Mouse (Mus musculus) gastrocnemius, postnatal 14 days (tissue): ENCODE results near the gene Epor. TPM values are rescaled to one million over a fixed set of nuclear protein-coding genes. Genes with fewer than 3 reads are reported as not detected.

Source experiments
- DNase-seq: peaks from one replicate; pipeline ENCODE4 v3.0.0; 2021; ENCODE audit warnings: mixed read lengths
- intact Hi-C: fragments of 180-260 bp; cut with DNase I; formaldehyde crosslinking; loops from one replicate; pipeline ENCODE4 v1.15.1; 2025; ENCODE audit warnings: low total_unique reads
- total RNA-seq, 2 experiments: library from RNA; stranded (reverse); gene quantifications; 2 replicates each; pipeline ENCODE4 v1.2.3; 2021

The Epor gene
- total RNA-seq, 2 experiments from 2014 or later: 1.3 to 2.2 TPM

DNA sequence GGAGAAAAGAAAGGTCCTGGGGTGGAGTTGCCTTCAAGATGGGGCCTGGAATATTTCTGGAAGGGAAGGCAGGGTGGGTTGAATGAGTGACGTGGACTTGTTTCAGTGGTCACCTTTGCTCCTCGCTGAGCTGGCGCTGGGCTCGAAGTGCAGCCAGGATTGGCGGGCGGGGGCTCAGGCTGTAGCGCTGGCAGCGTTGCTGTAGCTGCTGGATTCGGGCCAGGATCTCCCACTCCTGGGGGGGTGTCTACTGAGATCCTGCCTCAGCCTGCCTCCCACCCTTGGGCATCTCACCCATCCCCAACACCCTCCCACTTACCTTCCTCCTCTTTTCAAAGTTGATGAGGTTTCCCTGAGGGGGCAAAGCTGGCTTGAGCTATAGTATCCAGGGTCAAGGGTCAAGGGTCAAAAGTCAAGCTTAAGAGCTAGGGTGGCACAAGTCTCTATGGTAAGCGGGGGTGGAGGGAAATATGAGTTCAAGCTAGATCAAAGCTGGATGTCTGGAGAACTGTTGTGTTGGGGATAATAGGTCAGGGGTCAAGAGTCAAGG is 13.4 kb upstream of the Epor start:
- intact Hi-C loops: loop anchor here (10.0 kb wide), 1 partner anchor 168 kb away; no protein-coding TSS in a partner anchor
- DNase-seq: no peak

DNA sequence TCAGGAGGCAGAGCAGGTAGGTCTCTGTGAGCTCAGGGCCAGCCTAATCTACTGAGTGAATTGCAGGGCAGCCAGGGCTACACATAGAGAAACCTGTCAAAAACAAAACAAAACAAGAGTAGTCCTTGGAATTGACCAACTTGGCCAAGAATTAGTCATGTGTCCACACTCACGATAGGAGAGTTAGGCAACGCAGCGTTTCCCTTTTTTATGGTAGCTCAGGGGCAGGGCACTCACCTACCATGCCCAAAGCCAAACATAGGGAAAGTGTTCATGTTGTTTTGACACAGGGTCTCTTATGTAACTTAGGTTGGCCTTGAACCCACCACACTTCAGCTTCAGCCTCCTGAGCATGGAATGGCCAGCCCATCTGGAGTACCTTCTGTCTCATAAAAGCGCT is 6.0 kb upstream of the Epor start:
- no peak for DNase-seq
- intact Hi-C loops: no loop called here

DNA sequence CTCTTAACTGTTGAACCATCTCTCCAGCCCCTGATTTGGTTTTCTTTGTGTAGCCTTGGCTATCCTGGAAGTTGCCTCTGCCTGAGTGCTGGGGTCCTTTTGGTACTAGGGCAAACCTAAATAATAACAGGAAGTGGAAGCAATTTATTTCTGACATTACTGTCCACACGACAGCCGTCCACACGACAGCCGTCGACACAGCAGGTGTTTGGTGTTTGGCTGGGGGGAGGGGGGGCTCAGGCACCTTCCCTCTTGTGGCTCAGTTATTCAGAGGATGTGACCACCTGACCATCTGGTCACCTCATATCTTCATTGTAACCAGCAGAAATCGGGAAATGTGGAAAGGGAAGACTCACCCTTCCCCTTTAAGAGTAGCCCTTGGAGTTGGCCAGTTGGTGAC is 5.6 kb upstream of the Epor start:
- intact Hi-C loops: no loop called here

DNA sequence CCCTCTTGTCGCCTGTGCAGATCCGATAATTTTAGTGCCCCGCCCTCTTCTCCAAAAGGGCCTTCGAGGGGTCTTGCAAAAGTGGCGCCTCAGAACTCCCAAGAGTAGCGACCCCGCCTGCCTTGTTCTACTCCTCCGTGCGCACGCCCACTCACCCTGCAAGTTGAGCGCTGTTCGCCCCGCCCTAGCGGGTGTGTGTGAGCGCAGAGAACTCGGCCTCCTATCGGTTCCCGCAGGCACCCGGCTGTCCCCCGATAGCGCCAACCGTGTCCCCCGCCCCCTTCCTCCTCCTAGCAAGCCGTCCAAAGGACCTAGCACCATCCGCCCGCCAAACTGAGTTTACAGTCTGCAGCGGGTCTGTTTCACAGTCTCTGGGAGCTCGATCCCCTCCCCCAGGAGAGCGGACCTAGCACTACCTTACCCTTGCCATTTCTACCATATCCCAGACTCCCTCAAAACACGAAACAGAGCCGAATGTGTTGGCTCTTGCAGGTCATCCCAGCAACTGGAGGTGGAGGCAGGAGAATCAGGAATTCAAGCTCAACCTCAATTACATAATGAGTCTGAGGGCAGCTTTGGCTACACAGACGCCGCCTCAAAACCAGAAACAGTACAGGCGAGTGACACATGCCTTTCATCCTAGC is 768 bp downstream of the Epor start:
- intact Hi-C loops: no loop called here
- DNase-seq: peak; percentile 68

More for the DNA sequence above, 5.6 kb upstream of the Epor start:
- no peak for DNase-seq

DNA sequence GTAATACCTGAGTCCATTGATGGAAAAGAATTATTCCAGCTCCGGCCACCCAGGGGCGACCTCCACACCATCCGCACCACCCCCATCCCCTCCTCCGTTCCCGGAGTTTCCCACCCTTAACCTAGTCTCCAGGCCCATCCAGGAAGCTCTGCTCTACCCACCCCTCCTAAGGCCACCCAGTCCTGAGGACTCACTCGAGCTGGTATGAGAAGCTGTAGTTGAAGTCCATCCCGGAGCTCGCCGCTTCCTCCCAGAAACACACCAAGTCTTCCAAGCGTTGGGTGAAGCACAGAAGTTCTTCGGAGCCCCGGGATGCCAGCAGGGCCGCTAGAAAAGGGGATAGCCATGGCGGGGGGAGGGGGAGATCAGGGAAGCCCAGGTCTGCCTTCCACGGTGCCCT is 1.3 kb downstream of the Epor start:
- intact Hi-C loops: no loop called here
- DNase-seq: no peak

DNA sequence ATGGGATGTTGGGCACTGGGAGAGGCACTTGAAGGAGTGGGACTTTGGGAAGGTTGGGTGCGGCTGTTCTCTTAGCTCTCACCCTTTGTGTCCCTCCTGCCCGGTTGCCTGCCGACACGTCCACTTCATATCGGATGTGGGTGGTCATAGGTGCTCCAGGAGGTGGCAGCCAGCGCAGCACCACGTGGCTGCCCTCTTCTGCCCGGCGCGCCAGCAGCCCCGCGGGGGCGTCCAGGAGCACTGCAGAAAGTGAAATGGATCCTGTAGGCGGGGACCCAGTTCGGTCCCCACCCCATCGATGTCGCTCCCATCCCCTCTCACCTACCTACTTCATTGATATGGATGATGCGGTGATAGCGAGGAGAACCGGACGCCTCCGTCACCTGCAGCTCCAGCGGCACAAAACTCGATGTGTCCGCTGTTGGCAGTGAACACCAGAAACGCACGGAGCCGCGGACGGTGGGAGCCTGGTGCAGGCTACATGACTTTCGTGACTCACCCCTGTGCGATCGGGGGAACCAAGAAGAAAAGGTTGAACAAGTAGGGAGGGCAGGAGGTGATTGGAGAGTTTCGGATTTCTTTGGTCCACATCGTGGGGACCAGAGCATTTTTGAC is 1.8 kb downstream of the Epor start:
- no peak for DNase-seq
- intact Hi-C loops: no loop called here

DNA sequence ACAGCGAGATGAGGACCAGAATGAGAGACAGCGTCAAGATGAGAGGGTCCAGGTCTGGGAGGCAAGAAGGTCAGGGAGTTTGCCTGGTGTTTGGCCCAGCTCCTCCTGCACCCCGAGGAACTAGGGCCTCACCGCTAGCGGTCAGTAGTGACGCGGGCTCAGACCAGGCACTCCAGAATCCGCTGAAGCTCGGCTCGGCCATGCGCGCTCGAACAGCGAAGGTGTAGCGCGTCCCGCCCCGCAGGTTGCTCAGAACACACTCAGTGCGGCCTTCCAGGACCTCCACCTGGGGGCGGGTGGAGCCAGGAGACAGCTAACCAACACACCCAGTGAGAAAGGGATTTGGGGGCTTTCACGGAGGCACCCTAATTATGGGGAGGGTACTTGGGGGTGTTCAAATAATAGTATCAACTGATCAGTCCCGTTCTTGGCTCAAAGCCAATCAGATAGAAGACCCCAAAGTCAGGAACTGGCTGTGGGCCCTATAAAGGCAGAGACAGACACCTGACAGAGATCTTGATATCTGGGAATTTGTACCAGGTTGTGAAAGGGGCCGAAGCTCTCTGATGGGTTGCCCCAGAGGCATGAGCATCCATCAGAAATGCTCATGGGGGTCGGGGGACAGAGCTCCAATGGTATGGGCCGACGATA is 2.6 kb downstream of the Epor start:
- no peak for DNase-seq
- intact Hi-C loops: no loop called here

DNA sequence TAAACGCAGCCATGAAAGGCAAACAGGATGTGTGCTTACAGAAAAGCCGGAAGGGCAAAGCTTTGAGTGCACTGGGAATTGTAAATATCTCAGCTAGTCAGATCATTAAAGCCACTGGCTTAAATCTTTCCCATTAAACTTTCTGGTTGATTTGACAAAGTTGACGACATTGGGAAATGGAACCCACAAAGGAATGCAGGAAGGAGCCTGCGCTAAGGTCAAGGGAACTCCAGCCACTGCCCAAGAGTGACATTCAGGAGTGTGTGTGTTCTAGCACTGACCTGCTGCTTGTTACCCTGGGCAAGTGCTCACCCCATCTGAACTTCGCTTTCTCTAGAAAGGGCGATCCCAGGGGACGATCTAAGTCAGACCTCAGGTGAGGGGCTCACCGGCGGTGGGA is 3.2 kb downstream of the Epor start:
- intact Hi-C loops: no loop called here
- DNase-seq: no peak

DNA sequence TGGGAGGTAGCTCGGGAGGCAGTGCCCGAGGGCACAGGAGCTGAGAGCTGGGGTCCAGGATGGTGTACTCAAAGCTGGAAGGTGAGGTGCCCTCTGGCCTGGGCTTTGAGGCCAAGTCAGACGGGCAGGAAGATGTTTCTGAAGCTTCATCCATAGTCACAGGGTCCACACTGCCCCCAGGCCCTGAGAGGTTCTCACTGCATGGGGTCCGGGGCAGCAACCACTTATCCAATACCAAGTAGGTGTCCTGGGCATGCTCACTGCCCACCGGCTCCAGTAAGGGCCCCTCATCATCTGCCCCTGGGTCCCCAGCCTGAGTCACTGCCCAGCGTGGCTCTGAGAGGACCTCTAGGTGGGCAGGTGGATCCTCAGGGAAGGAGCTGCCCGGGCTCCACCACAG is 4.1 kb downstream of the Epor start:
- intact Hi-C loops: no loop called here
- DNase-seq: no peak

DNA sequence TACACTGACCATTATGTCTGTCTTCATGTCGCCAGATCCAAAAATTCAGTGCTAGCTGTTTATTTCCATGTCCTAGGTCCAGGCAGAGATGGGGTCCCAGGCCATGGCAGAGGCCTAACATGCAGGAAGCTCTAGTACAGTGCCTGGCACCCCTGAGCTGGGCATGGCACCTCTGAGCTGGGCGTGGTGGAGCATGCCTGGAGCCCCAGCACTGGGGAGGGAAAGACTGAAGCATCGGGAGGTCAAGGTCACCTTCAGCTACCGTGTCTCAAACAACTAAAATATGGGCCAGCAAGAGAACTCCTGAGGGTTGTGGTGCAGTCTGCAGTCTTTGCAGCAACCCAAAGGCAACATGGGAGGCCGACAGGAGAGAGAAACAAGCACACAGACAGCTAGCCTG is 4.9 kb downstream of the Epor start:
- intact Hi-C loops: no loop called here
- DNase-seq: no peak

DNA sequence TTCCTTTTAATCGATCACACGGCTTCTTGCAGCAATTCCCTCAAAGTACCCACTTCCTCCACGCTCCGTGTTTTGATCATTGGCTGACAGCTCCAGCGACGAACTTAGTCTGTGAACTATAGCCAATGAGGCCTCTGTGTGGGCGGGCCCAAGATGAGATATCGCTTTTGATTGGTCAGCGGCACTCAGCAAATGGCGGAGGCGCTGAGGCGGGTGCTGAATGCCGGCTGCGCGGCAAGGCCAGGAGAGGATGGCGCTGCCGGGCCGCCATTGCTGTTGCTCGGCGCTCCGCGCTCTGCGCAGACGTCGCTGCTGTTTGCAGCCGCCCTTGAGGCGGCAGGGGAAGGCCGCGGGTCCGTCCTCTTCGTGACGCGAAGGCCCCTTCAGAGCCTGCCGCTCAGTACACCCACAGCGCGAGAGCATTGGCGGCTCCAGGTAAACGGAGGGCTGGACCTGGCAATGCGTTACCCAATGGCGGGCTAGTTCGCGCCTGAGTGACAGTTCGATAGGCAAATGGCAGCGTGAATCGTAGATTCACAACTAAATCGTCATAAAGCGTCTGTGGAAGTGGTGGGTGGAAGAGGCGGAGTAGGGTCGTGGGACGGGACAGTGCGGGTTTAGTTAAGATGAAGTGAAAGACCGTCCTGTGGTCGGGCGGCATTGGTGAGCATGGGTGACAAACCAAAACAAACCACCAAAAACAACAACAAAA is 7.6 kb downstream of the Epor start, which contains the start of gene Swsap1:
Swsap1 (plus strand) TSS at position 186 of the 712 bp plus-strand sequence.
- intact Hi-C loops: no loop called here
- DNase-seq: peak; percentile 95

DNA sequence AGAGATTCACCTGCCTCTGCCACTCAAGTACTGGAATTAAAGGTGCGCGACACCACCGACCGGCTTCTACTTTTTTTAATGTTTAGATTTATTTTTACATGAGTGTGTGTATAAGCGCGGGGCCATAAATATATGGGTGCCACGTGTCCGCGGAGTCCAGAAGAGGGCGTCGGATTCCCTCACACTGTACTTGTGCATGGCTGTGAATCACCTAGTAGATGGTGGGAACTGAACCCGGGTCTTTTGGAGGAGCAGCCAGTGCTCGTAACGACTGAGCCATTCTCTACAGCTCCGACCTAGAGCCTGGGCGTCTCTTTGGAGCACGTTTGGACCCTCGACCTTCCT is 8.1 kb downstream of the Epor start:
- DNase-seq: no peak
- intact Hi-C loops: no loop called here

DNA sequence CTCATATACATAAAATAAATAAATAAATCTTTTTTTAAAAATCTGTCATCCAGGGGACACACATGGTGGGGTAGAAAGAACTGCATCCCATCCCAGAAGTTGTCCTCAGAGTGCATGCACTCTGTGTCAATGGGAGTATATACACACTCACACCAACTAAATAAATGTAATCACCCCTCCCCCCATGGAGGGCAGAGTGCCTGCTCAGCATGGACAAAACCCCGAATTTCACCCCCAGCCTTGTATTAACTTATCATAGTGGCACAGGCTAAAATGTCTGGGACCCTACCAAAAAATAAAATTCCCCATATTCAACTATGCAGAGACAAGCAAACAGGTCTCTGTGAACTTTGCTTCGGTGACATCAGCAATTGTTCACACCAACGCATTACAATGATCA is 8.7 kb downstream of the Epor start:
- intact Hi-C loops: no loop called here
- DNase-seq: no peak

DNA sequence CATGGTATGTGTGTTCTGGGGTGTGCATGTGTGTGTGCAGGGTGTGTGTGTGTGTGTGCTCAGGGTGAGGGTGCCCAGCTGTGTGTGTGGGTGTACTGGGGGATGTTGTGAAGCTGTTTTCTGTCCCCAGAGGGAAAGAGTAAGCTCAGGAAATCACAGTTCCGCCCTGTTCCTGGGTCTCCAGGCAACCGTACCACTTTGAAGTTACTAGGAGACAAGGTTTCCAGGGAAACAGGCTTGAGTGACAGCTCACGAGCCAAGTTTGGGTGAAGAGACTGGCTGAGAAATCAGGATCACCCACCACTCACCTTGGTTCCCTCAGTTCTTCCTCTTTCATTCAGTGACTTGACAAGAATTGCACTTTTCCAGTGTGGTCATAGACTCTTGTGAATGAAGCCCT is 9.7 kb downstream of the Epor start:
- intact Hi-C loops: no loop called here
- no peak for DNase-seq

DNA sequence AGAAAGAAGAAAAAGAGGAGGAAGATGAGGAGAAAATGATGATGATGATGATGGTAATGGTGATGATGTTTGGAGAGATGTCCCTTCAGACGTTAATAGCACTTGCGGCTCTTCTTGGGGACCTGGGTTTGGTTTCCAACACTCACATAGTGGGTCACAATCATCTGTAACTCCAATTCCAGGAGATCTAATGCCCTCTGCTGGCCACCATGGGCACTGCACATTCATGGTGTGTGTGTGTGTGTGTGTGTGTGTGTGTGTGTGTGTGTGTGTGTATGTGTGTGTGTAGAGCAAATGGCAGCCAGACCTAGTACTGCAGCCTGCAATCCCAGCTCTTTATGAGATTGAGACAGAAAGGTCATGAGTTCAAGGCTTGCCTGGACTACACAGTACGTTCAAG is 11.3 kb downstream of the Epor start:
- intact Hi-C loops: no loop called here

DNA sequence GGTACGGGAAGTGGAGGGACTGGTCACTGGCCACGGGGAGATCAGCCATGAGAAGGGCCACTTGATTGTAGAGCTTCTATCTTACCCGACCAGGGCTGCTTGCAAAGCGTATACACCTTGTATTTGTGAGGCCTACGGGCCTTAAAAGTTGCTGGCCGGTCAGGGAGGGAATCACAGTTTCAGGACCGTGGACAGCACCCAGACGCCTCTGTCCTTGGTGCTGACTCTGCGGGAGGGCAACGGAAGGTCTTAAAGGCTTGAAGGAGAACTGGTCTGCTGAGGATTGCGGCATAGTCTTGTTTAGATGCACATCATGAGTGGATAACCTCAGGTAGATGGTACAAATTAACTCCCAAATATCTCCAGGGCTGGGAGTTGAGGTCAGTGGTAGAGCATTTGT is 13.0 kb downstream of the Epor start:
- DNase-seq: peak; percentile 62
- intact Hi-C loops: no loop called here

More for the DNA sequence above, 11.3 kb downstream of the Epor start:
- DNase-seq: no peak

DNA sequence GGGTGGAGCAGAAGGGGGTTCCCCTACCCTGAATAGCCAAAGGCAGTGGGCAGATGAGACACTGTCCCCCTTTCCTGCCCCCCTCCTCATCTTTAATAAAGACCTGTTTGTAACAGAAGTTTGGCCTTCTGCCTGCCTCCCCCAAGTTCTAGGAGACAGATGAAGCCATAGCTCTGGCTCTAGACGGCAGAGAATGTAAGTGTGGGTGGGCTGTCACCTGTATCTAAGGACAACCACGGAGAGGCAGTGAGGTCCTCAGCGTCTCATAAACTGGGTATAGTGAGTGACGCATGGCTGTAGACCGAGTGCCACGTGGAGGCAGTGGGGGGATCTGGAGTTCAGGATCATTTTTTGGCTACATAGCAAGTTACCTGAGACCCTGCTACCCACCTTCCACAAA is 14.5 kb downstream of the Epor start:
- intact Hi-C loops: no loop called here
- DNase-seq: no peak

DNA sequence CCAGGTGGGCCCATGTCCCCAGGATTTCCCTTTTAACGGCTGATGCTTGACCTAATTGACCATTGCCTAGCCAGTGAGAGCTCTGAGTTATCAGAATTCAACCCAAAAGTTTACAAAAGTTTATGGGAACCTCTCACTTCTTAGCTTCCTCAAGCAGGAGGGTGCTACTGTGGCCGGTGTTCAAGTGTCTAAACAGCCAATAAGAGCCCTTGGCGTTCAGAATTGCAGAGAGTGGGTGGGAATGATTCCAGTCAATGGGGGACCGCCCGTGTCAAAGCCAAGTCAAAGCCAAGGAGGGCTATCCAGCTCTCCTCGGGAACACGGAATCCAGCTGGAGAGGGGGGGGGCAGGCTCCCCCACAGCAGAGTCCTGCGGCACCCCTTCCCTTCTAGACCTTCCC is 15.2 kb downstream of the Epor start:
- intact Hi-C loops: no loop called here

DNA sequence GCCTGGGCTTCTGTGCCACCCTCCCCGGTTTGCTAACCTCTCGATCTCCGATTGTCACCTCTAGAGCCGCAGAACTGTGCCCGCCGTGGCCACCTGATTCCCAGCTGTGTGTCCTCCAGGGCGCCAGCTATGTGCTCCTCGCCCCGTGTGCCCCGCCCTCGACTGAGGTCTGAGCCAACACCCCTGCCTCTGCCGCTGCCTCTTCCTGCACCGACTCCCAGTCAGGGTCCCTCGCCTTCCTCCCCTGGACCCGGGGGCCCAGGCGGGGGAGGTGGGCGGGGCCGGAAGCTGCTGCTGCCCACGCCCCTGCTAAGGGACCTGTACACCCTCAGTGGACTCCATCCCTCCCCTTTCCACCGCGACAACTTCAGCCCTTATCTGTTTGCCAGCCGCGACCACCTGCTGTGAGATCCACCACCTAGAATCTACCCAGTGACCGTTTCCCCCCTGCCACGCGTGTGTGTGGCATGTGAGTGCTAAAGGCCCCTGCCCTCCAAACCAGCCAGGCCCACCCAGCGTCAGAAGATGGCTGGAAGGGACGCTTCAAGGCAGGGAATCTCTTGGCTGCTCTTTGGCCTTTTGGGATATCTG is 15.7 kb downstream of the Epor start:
- no peak for DNase-seq
- intact Hi-C loops: no loop called here

More for the DNA sequence above, 15.2 kb downstream of the Epor start:
- no peak for DNase-seq

DNA sequence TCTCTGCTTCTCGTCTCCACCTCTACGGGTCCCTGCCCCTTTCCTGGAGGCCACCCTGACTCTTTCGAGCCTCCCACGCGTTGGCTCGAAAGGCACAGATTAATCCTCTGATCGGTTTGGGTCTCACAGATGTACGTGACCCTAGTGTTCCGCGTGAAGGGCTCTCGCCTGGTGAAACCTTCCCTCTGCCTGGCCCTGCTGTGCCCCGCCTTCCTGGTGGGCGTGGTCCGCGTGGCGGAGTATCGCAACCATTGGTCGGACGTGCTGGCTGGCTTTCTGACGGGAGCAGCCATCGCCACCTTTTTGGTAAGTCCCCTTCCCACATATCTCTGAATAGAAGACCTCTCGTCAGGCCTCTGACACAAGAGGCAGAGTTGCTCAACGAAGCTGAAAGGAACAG is 19.0 kb downstream of the Epor start:
- intact Hi-C loops: no loop called here

More for the DNA sequence above, 19.0 kb downstream of the Epor start:
- no peak for DNase-seq
